Mouse (Mus musculus) thymus, adult 2 months (tissue): ENCODE results near the gene Osbp2. TPM values are rescaled to one million over a fixed set of nuclear protein-coding genes. Genes with fewer than 3 reads are reported as not detected.

Experiments used
- DNase-seq: peaks from one replicate; pipeline ENCODE4 v3.0.0; 2021
- H3K27ac ChIP-seq: fragments of 200-500 bp; 2 replicates; pipeline ENCODE4 v1.5.1; 2012; ENCODE audit warnings: low read length, control low read depth; ENCODE audit not compliant: control insufficient read depth, insufficient read depth
- H3K27me3 ChIP-seq: fragments of 200-500 bp; 2 replicates; pipeline ENCODE4 v1.6.1; 2012; ENCODE audit warnings: mild to moderate bottlenecking, low read length, moderate library complexity, mixed read lengths; ENCODE audit not compliant: control insufficient read depth, insufficient read depth
- H3K36me3 ChIP-seq: fragments of 200-500 bp; 2 replicates; pipeline ENCODE4 v1.6.1; 2012; ENCODE audit warnings: mild to moderate bottlenecking, low read length, moderate library complexity; ENCODE audit not compliant: control insufficient read depth, insufficient read depth
- H3K4me1 ChIP-seq: fragments of 200-500 bp; replicated peaks from 2 replicates; pipeline ENCODE4 v1.6.1; 2012; ENCODE audit warnings: low read length; ENCODE audit not compliant: control insufficient read depth, insufficient read depth
- H3K4me3 ChIP-seq: fragments of 200-500 bp; 2 replicates; pipeline ENCODE4 v1.5.1; 2012; ENCODE audit warnings: mild to moderate bottlenecking, low read length, control low read depth, moderate library complexity; ENCODE audit not compliant: control insufficient read depth, insufficient read depth
- CTCF ChIP-seq: fragments of 200-500 bp; IDR thresholded peaks from 2 replicates; pipeline ENCODE4 v1.5.1; 2012; ENCODE audit warnings: mild to moderate bottlenecking, control low read depth, low read length, moderate library complexity, borderline replicate concordance; ENCODE audit not compliant: control insufficient read depth, poor library complexity, insufficient read depth; ENCODE audit errors: extremely low read depth
- POLR2A ChIP-seq: fragments of 200-500 bp; IDR thresholded peaks from 2 replicates; pipeline ENCODE4 v1.6.1; 2012; ENCODE audit warnings: mild to moderate bottlenecking, low read length, control low read depth, moderate library complexity; ENCODE audit not compliant: control insufficient read depth, poor library complexity, insufficient read depth; ENCODE audit errors: extremely low read depth
- WGBS: fragments of 180-500 bp; shearing (Covaris S2); methylation state at CpG from one replicate; pipeline ENCODE4 v1.1.7; 2018; 5-methylcytosine and 5-hydroxymethylcytosine counted together
- polyA plus RNA-seq: library from polyadenylated mRNA; depleted of rRNA; stranded (reverse); fragments of >200 nt; gene quantifications from 2 replicates; pipeline ENCODE4 v1.2.3, GENCODE M21; 2012

Osbp2 gene
- polyA plus RNA-seq, 1 experiment, result 1.1 TPM

- no peaks in the 10 kb centered on the region for H3K27me3 ChIP-seq
- 73% methylated on average over 4 of the region's 4 CpGs for WGBS
- H3K27ac ChIP-seq, result no peak overlapping the region
- TF ChIP-seq CTCF, result no peak
- no peak for TF ChIP-seq POLR2A
- no peak for DNase-seq
- no peak overlapping the region for H3K4me3 ChIP-seq
- no peaks in the 10 kb centered on the region for H3K4me1 ChIP-seq
- H3K36me3 ChIP-seq, result no peaks in the 10 kb centered on the region
Observed at GRCm38 (mm10) chr11:3755341-3755740, 108.4 kb downstream of the Osbp2 start.

GRCm38 (mm10) chr11:3754685-3755084 lies 109.0 kb downstream of the Osbp2 start:
- H3K27ac ChIP-seq, result no peak overlapping the region
- 68% methylated on average over 7 of the region's 7 CpGs for WGBS
- H3K27me3 ChIP-seq, result no peaks in the 10 kb centered on the region
- DNase-seq, result no peak
- no peak overlapping the region for H3K4me3 ChIP-seq
- H3K36me3 ChIP-seq, result no peaks in the 10 kb centered on the region
- H3K4me1 ChIP-seq, result no peaks in the 10 kb centered on the region
- no peak for TF ChIP-seq POLR2A
- no peak for TF ChIP-seq CTCF

- Histone ChIP-seq H3K4me3 (no peak overlapping the region), H3K4me1 (no peaks in the 10 kb centered on the region), H3K27ac (no peak overlapping the region), H3K27me3 (no peaks in the 10 kb centered on the region), H3K36me3 (no peaks in the 10 kb centered on the region)
- WGBS, result 72% methylated on average over 9 of the region's 9 CpGs
- no peak for TF ChIP-seq CTCF
- no peak for TF ChIP-seq POLR2A
- DNase-seq, result no peak
Observed at GRCm38 (mm10) chr11:3753897-3754296, 109.8 kb downstream of the Osbp2 start.

- TF ChIP-seq POLR2A (no peak), CTCF (no peak)
- H3K4me3 ChIP-seq, result no peak overlapping the region
- DNase-seq, result no peak
- no peaks in the 10 kb centered on the region for H3K4me1 ChIP-seq
- WGBS, result 90% methylated on average over 3 of the region's 3 CpGs
- H3K27ac ChIP-seq, result no peak overlapping the region
- H3K36me3 ChIP-seq, result no peaks in the 10 kb centered on the region
- no peaks in the 10 kb centered on the region for H3K27me3 ChIP-seq
Observed at GRCm38 (mm10) chr11:3752766-3753165, 110.9 kb downstream of the Osbp2 start.

GRCm38 (mm10) chr11:3749831-3750230 lies 113.9 kb downstream of the Osbp2 start:
- 30% methylated on average over 7 of the region's 7 CpGs for WGBS
- Histone ChIP-seq H3K4me1 (no peaks in the 10 kb centered on the region), H3K27me3 (no peaks in the 10 kb centered on the region), H3K27ac (no peak overlapping the region), H3K36me3 (no peaks in the 10 kb centered on the region), H3K4me3 (no peak overlapping the region)
- TF ChIP-seq CTCF (no peak), POLR2A (no peak)
- no peak for DNase-seq

GRCm38 (mm10) chr11:3742449-3742848 lies 121.3 kb downstream of the Osbp2 start:
- no peak for DNase-seq
- H3K27me3 ChIP-seq, result no peaks in the 10 kb centered on the region
- no peak overlapping the region for H3K4me3 ChIP-seq
- no peak overlapping the region for H3K27ac ChIP-seq
- TF ChIP-seq CTCF, result no peak
- no peak for TF ChIP-seq POLR2A
- no peaks in the 10 kb centered on the region for H3K4me1 ChIP-seq
- H3K36me3 ChIP-seq, result no peaks in the 10 kb centered on the region
- 84% methylated on average over 8 of the region's 8 CpGs for WGBS

- no peak for DNase-seq
- TF ChIP-seq CTCF (no peak), POLR2A (no peak)
- WGBS, result 92% methylated on average over 12 of the region's 12 CpGs
- no peak overlapping the region for H3K4me3 ChIP-seq
- H3K4me1 ChIP-seq, result no peaks in the 10 kb centered on the region
- H3K27me3 ChIP-seq, result no peaks in the 10 kb centered on the region
- H3K27ac ChIP-seq, result no peak overlapping the region
- H3K36me3 ChIP-seq, result no peaks in the 10 kb centered on the region
Observed at GRCm38 (mm10) chr11:3741183-3741582, 122.5 kb downstream of the Osbp2 start.
